Mouse (Mus musculus) ES-E14 (cell line): ENCODE measurements at regions not wholly inside any gene's neighbourhood (a gene's known extent, or its start where the extent isn't known, plus 50 kb on each side); places are given as distances from the start of the nearest gene placed in this dataset.
A peak's percentile ranks its signal among the peaks of the same experiment; 100 is the strongest.
"Not testable (repeated sequence)": the region's sequence is repeated elsewhere in the genome, so short reads cannot be mapped to it uniquely, and the experiment has no call there.

ENCODE experiments used
- DNase-seq: peaks from one replicate; pipeline ENCODE4 v3.0.0-alpha.2; 2013; ENCODE audit warnings: low read depth, low spot score
- H3K27ac ChIP-seq: 2 replicates; pipeline ENCODE4 v1.5.1; 2012; ENCODE audit warnings: low read depth, mild to moderate bottlenecking, low read length, moderate library complexity, mixed read lengths; ENCODE audit not compliant: poor library complexity, insufficient read depth, severe bottlenecking
- H3K36me3 ChIP-seq: 2 replicates; pipeline ENCODE4 v1.6.1; 2012; ENCODE audit warnings: mild to moderate bottlenecking, low read length, moderate library complexity, mixed read lengths; ENCODE audit not compliant: control insufficient read depth, poor library complexity, insufficient read depth, severe bottlenecking
- H3K4me1 ChIP-seq, 2 experiments: fragments of 150-350 bp in 1 of 2; sonication (generic) in 1 of 2; 2 replicates each; pipeline ENCODE4 v1.6.1; 2012; ENCODE audit warnings: low read length in 2 of 2, mild to moderate bottlenecking in 1 of 2, mixed read lengths in 1 of 2; ENCODE audit not compliant: control insufficient read depth in 2 of 2, insufficient read depth in 2 of 2, poor library complexity in 1 of 2
- H3K4me3 ChIP-seq, 2 experiments: fragments of 150-350 bp in 1 of 2; sonication (generic) in 1 of 2; 2 replicates each; pipeline ENCODE4 v1.5.1; 2012; ENCODE audit warnings: low read length in 2 of 2, low read depth in 1 of 2, mild to moderate bottlenecking in 1 of 2, mixed read lengths in 1 of 2; ENCODE audit not compliant: insufficient read depth in 1 of 2, poor library complexity in 1 of 2, severe bottlenecking in 1 of 2
- H3K9ac ChIP-seq: 2 replicates; pipeline ENCODE4 v1.6.1; 2012; ENCODE audit warnings: low read depth, mild to moderate bottlenecking, low read length, mixed read lengths; ENCODE audit not compliant: poor library complexity, insufficient read depth, severe bottlenecking
- H3K9me3 ChIP-seq: fragments of 150-350 bp; sonication (generic); 2 replicates; pipeline ENCODE4 v1.6.1; 2012; ENCODE audit warnings: low read depth, mild to moderate bottlenecking, low read length; ENCODE audit not compliant: control insufficient read depth, insufficient read depth
- CHD2 ChIP-seq: IDR thresholded peaks from 2 replicates; pipeline ENCODE4 v1.6.1; 2014; ENCODE audit warnings: mild to moderate bottlenecking, low read depth, low read length, inconsistent platforms
- HCFC1 ChIP-seq: IDR thresholded peaks from 2 replicates; pipeline ENCODE4 v1.6.1; 2012; ENCODE audit warnings: low read length, inconsistent platforms, borderline replicate concordance; ENCODE audit not compliant: insufficient read depth
- MAFK ChIP-seq: IDR thresholded peaks from 2 replicates; pipeline ENCODE4 v1.6.1; 2014; ENCODE audit warnings: mild to moderate bottlenecking, low read depth, low read length, inconsistent platforms; ENCODE audit not compliant: insufficient read depth
- ZC3H11A ChIP-seq: IDR thresholded peaks from 2 replicates; pipeline ENCODE4 v1.6.1; 2012; ENCODE audit warnings: low read depth, mild to moderate bottlenecking, inconsistent platforms, low read length, borderline replicate concordance
- ZNF384 ChIP-seq: IDR thresholded peaks from 2 replicates; pipeline ENCODE4 v1.6.1; 2012; ENCODE audit warnings: low read depth, low read length, inconsistent platforms
- in situ Hi-C, 2 experiments: fragments of 600-800 bp; cut with MboI; formaldehyde crosslinking; loops; one replicate each; pipeline ENCODE4 v1.15.1; 2025; ENCODE audit warnings: low sequenced_read_pairs in 2 of 2, inconsistent platforms in 1 of 2; ENCODE audit not compliant: unreplicated experiment in 2 of 2

DNA sequence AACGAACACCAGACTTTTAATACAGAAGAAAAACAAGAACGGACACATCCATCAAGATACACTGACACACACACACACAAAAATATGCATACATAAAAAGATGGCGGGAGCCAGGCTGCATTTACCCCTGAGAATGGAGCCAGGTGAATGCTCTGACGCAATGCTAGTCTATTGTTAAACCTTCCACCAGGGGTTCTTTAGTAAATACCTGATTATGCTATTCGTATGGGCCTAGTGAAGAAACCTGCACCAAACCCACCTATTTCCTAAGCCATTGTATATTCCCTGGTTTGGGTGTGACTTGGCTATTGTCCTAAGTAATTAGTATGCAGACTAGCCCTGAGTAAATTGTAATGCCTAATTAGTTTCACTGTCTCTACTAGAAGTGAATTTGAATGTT, 179.3 kb upstream of the Fundc1 start:
- TF ChIP-seq ZC3H11A (no peak), MAFK (no peak), ZNF384 (no peak), HCFC1 (no peak), CHD2 (no peak)
- DNase-seq = no peak
- in situ Hi-C loops = no loop called here
- no peaks in the 10 kb centered on the region for H3K36me3 ChIP-seq
- H3K9me3 ChIP-seq = no peaks in the 10 kb centered on the region
- H3K27ac ChIP-seq = peak overlapping the region; percentile 59
- no peaks in the 10 kb centered on the region for H3K4me1 ChIP-seq
- H3K9ac ChIP-seq = no peak overlapping the region
- H3K4me3 ChIP-seq = no peak overlapping the region

DNA sequence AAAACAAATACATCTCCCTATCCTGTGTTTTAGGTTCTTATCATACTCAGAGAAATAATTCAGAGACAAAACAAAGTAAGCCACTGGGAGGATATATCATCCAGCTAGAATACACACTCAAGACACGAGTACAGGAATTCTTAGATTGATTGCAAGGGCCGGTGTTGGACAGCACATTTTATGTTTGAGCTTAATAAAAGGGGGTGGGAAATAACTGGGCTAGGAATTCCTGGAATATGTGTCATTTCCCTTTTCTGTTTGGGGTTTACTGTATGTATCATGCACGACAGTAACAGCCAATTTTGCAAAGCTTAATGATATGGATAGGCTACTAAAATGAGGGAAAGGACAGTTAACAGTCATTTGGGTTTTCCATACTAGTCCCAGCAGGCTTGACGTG, 158.1 kb upstream of the Fundc1 start:
- H3K9ac ChIP-seq = no peak overlapping the region
- in situ Hi-C loops = no loop called here
- no peaks in the 10 kb centered on the region for H3K36me3 ChIP-seq
- TF ChIP-seq HCFC1 (no peak), CHD2 (no peak)
- H3K4me1 ChIP-seq = peaks cover 0 to 3% of the 10 kb centered on the region in 2 experiments; a peak in 1 of 4 replicates
- H3K9me3 ChIP-seq = no peaks in the 10 kb centered on the region
- DNase-seq = no peak
- no peak overlapping the region for H3K27ac ChIP-seq
- no peak overlapping the region for H3K4me3 ChIP-seq

GRCm38 (mm10) chrX:17725780-17726220, 153.7 kb upstream of the Fundc1 start:
- in situ Hi-C loops = no loop called here
- no peak overlapping the region for H3K9ac ChIP-seq
- H3K9me3 ChIP-seq = no peaks in the 10 kb centered on the region
- H3K27ac ChIP-seq = peak overlapping the region; percentile 80
- TF ChIP-seq MAFK (no peak), CHD2 (no peak), ZNF384 (no peak), ZC3H11A (no peak), HCFC1 (no peak)
- DNase-seq = no peak
- no peaks in the 10 kb centered on the region for H3K36me3 ChIP-seq
- H3K4me1 ChIP-seq = peaks cover 0 to 5% of the 10 kb centered on the region in 2 experiments; a peak in 1 of 4 replicates
- no peak overlapping the region for H3K4me3 ChIP-seq

DNA sequence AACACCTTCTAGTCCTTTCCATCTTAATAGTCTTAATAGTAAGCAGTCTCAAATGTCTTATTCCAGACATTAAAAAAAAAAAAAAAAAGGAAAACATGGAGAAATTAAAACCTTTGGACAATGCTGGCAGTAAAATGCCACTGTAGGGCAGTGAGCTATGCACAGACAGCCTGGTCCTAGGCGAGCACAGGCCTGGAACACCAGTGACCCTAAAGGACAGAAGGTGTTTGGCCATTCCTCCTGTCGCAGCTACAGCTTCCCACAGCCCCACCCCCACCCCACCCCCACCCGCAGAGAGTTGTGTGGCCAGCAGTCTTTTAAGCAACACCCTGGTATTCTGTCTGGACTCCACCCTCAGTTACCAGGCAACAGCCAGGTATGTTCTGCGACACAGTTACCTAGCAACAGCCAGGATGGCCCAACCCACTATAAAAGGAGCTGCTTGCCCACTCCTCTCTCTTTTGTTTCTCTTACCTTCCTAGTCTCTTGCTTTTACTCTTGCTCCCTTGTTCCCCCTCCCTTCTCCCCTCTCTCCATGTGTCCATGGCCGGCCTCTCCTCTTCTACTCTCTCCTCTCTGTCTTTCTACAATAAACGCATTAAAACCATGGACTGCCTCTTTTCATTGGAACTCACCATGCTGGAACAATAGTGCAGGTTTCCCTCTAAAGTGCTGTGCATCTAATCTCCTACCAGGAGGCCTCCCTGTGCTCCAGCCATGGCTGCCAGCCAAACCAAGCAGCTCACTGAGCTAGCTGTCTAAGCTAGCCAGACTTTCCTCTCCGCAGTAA, 153.1 kb upstream of the Fundc1 start:
- H3K36me3 ChIP-seq = no peaks in the 10 kb centered on the region
- no peaks in the 10 kb centered on the region for H3K9me3 ChIP-seq
- no peak overlapping the region for H3K4me3 ChIP-seq
- in situ Hi-C loops = no loop called here
- no peak for TF ChIP-seq HCFC1
- TF ChIP-seq CHD2 = no peak
- no peak for TF ChIP-seq ZNF384
- TF ChIP-seq ZC3H11A = no peak
- no peak for TF ChIP-seq MAFK
- peaks cover 0 to 5% of the 10 kb centered on the region in 2 experiments; a peak in 1 of 4 replicates for H3K4me1 ChIP-seq
- peak; percentile 56 for DNase-seq
- H3K9ac ChIP-seq = no peak overlapping the region
- H3K27ac ChIP-seq = peak overlapping the region; percentile 80

GRCm38 (mm10) chrX:17724398-17724797, 152.3 kb upstream of the Fundc1 start:
- Histone ChIP-seq H3K36me3 (no peaks in the 10 kb centered on the region), H3K27ac (no peak overlapping the region), H3K9me3 (no peaks in the 10 kb centered on the region), H3K4me3 (no peak overlapping the region), H3K4me1 (peaks cover 0 to 5% of the 10 kb centered on the region in 2 experiments; a peak in 1 of 4 replicates), H3K9ac (no peak overlapping the region)
- in situ Hi-C loops = no loop called here
- no peak for DNase-seq
- TF ChIP-seq ZC3H11A (no peak), ZNF384 (no peak), MAFK (no peak)

GRCm38 (mm10) chrX:17721866-17722625, 149.9 kb upstream of the Fundc1 start:
- H3K36me3 ChIP-seq, DNase-seq, H3K9ac ChIP-seq, H3K9me3 ChIP-seq, in situ Hi-C loops, H3K4me3 ChIP-seq, H3K4me1 ChIP-seq: not testable (repeated sequence)
- H3K27ac ChIP-seq = peak overlapping the region; percentile 91
